Mouse (Mus musculus) liver, adult 2 months (tissue): ENCODE data around the gene Spns1. TPM values are rescaled to one million over a fixed set of nuclear protein-coding genes. Genes with fewer than 3 reads are reported as not detected.
"Not testable (repeated sequence)": the region's sequence is repeated elsewhere in the genome, so short reads cannot be mapped to it uniquely, and the experiment has no call there.

Experiments
- DNase-seq: peaks from one replicate; pipeline ENCODE4 v3.0.0-alpha.2; 2011; ENCODE audit warnings: low read depth, low spot score; ENCODE audit errors: extremely low read depth
- H3K27ac ChIP-seq: fragments of 200-500 bp; replicated peaks from 2 replicates; pipeline ENCODE4 v1.5.1; 2012; ENCODE audit warnings: low read depth, mild to moderate bottlenecking, control low read depth, inconsistent platforms, low read length; ENCODE audit not compliant: insufficient read depth
- H3K27me3 ChIP-seq: fragments of 200-500 bp; 2 replicates; pipeline ENCODE4 v1.6.1; 2012; ENCODE audit warnings: mild to moderate bottlenecking, moderate library complexity, low read length, inconsistent platforms; ENCODE audit not compliant: control insufficient read depth, insufficient read depth
- H3K36me3 ChIP-seq: fragments of 200-500 bp; 2 replicates; pipeline ENCODE4 v1.6.1; 2012; ENCODE audit warnings: low read length, inconsistent platforms; ENCODE audit not compliant: control insufficient read depth, insufficient read depth
- H3K4me1 ChIP-seq: fragments of 200-500 bp; 2 replicates; pipeline ENCODE4 v1.6.1; 2011; ENCODE audit warnings: low read length; ENCODE audit not compliant: control insufficient read depth, insufficient read depth
- H3K4me3 ChIP-seq: fragments of 200-500 bp; 2 replicates; pipeline ENCODE4 v1.5.1; 2011; ENCODE audit warnings: low read depth, mild to moderate bottlenecking, control low read depth, low read length, moderate library complexity; ENCODE audit not compliant: insufficient read depth
- H3K79me2 ChIP-seq: fragments of 200-500 bp; 2 replicates; pipeline ENCODE4 v1.6.1; 2012; ENCODE audit warnings: inconsistent platforms, mild to moderate bottlenecking, low read length, moderate library complexity; ENCODE audit not compliant: control insufficient read depth, insufficient read depth
- H3K9ac ChIP-seq: fragments of 200-500 bp; 2 replicates; pipeline ENCODE4 v1.6.1; 2012; ENCODE audit warnings: low read depth, mild to moderate bottlenecking, control low read depth, inconsistent platforms, low read length
- CTCF ChIP-seq: fragments of 200-500 bp; IDR thresholded peaks from 2 replicates; pipeline ENCODE4 v1.5.1; 2011; ENCODE audit warnings: low read depth, low read length, control low read depth
- POLR2A ChIP-seq: fragments of 200-500 bp; IDR thresholded peaks from 2 replicates; pipeline ENCODE4 v1.6.1; 2011; ENCODE audit warnings: low read length, control low read depth; ENCODE audit not compliant: insufficient read depth; ENCODE audit errors: extremely low read depth
- WGBS: fragments of 180-500 bp; shearing (Covaris S2); methylation state at CpG from one replicate; pipeline ENCODE4 v1.1.7; 2018; 5-methylcytosine and 5-hydroxymethylcytosine counted together
- polyA plus RNA-seq: library from polyadenylated mRNA; depleted of rRNA; stranded (reverse); fragments of >200 nt; gene quantifications from 2 replicates; pipeline ENCODE4 v1.2.3, GENCODE M21; 2012
- total RNA-seq: library from RNA; depleted of rRNA; stranded (reverse); fragments of >200 nt; gene quantifications from 2 replicates; pipeline ENCODE4 v1.2.3, GENCODE M21; 2014

Spns1 gene
- total and polyA plus RNA-seq, 2 experiments, result 14.5 to 74.8 TPM

DNA sequence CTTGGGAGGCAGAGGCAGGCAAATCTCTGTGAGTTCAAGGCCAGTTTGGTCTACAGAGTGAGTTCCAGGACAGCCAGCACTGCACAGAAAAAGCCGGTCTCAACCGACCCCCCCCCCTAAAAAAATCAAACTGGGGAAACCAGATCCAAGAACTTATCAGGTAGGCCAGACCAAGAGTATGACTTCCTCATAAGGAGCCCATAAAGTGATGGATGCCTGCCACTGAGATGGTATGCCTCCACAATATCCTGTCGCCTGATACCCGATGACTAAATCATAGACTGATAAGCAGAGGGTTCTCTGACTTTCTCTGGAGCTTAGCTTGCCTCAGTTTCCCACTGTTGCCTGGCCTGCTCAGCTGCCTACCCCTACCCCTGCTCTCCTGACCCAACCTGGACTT lies 20.6 kb upstream of the Spns1 start:
- DNase-seq, result no peak
- Histone ChIP-seq H3K4me1 (peaks cover 5% of the 10 kb centered on the region), H3K27me3 (no peaks in the 10 kb centered on the region), H3K4me3 (no peak overlapping the region), H3K79me2 (peaks cover 3% of the 10 kb centered on the region; the same call in 1 of the 2 replicates), H3K36me3 (no peaks in the 10 kb centered on the region), H3K27ac (no peak overlapping the region), H3K9ac (no peak overlapping the region)
- 86% methylated on average over 4 of the region's 4 CpGs for WGBS
- no peak for TF ChIP-seq CTCF
- no peak for TF ChIP-seq POLR2A

GRCm38 (mm10) chr7:126397221-126397620 lies 20.0 kb upstream of the Spns1 start:
- TF ChIP-seq CTCF (no peak), POLR2A (no peak)
- H3K36me3 ChIP-seq, result no peaks in the 10 kb centered on the region
- DNase-seq, result no peak
- 48% methylated on average over 6 of the region's 6 CpGs for WGBS
- H3K4me1 ChIP-seq, result peaks cover 5% of the 10 kb centered on the region
- H3K9ac ChIP-seq, result no peak overlapping the region
- H3K79me2 ChIP-seq, result peaks cover 3% of the 10 kb centered on the region; the same call in 1 of the 2 replicates
- H3K27ac ChIP-seq, result no peak overlapping the region
- H3K27me3 ChIP-seq, result no peaks in the 10 kb centered on the region
- H3K4me3 ChIP-seq, result no peak overlapping the region

- WGBS, result under 1% methylated on average over 59 of the region's 59 CpGs
- no peak within 1 kb of the TSS for H3K27ac ChIP-seq
- H3K27me3 ChIP-seq, result no peaks in the 10 kb centered on the region
These were observed 19.3 kb upstream of the Spns1 start, which contains the start of gene Nfatc2ip for GRCm38 (mm10) chr7:126396298-126397119. Gene Nfatc2ip, minus strand, starts transcription at chr7:126396737.

DNA sequence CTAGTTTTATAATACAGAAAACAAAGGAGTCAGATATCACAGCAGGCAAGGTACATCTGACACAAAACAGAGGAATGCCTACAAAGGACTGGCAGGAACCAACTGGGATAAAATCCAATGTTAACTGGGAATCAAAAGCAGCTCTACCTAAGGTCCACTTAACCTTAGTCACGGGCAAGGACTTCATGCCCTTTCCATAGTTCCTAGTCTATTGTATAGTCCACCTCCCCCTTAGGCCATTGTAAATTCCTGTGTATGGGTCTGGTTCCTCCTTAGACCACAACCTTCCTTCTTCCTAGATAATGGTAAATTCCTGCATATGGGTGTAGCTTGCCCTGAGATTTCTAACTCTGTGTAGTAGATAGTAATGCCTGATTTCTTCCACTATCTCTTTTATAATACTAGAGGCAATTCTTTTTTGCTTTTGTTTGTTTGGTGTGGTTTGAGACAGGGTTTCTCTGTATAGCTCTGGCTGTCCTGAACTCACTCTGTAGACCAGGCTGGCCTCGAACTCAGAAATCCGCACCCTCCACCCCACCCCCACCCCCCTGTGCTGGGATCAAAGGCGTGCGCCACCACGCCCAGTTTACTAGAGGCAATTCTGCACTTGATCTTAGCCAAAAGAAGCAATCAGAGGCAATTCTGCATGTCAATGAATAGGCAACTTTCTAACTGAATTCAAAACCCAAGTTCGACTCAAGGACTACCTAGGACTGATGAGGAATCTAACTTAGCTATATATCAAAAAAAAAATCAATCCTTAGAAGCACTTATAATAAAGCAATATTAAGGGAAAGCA lies 15.0 kb upstream of the Spns1 start:
- H3K79me2 ChIP-seq, H3K4me3 ChIP-seq, H3K27me3 ChIP-seq, H3K4me1 ChIP-seq, H3K9ac ChIP-seq, DNase-seq, H3K27ac ChIP-seq: not testable (repeated sequence)
- 96% methylated on average over 7 of the region's 7 CpGs for WGBS
- H3K36me3 ChIP-seq, result peaks cover 14% of the 10 kb centered on the region; the same call in 1 of the 2 replicates

More at GRCm38 (mm10) chr7:126396298-126397119, 19.3 kb upstream of the Spns1 start, which contains the start of gene Nfatc2ip:
- H3K9ac ChIP-seq, result peak within 1 kb of the TSS; percentile 83
- H3K36me3 ChIP-seq, result no peaks in the 10 kb centered on the region
- TF ChIP-seq POLR2A, result peak; percentile 75
- TF ChIP-seq CTCF, result no peak
- peak within 1 kb of the TSS; percentile 89 for H3K4me3 ChIP-seq
- DNase-seq, result peak; percentile 98
- H3K4me1 ChIP-seq, result peaks cover 5% of the 10 kb centered on the region
- peaks cover 3% of the 10 kb centered on the region; the same call in 1 of the 2 replicates for H3K79me2 ChIP-seq

GRCm38 (mm10) chr7:126388185-126388584 lies 10.9 kb upstream of the Spns1 start:
- Histone ChIP-seq H3K4me1 (no peaks in the 10 kb centered on the region), H3K27ac (no peak overlapping the region), H3K79me2 (no peaks in the 10 kb centered on the region), H3K4me3 (no peak overlapping the region), H3K36me3 (peaks cover 23% of the 10 kb centered on the region), H3K9ac (no peak overlapping the region), H3K27me3 (no peaks in the 10 kb centered on the region)
- TF ChIP-seq POLR2A (no peak), CTCF (no peak)
- DNase-seq, result no peak
- 100% methylated on average over 1 of the region's 1 CpGs for WGBS
